Mouse (Mus musculus): Measurements from ENCODE around the gene Ptch2.

The Ptch2 gene

DNA sequence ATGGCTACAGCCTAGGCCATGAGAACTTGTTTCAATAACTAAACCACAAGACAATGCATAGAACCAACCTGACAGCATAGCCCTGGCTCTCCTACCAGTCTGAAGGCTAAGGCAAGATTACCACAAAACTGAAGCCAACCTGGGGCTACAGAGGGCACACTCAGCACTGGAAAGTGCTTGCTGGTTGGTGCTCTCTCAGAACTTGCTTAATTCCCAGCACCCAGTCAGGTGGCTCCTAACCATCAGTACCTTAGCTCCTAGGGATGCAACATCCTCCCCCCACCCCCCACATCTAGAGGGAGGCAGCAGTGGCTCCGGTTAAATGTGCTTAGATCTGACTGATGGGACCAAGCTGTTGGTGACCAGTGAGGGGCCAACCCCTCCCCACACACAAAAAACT, 55.5 kb downstream of the Ptch2 start:
- no peak for DNase-seq (ENCODE audit: low read depth, low spot score)

- no peak for DNase-seq (ENCODE audit: low read depth, low spot score)
Measured at GRCm38 (mm10) chr4:117152714-117153113, 56.8 kb downstream of the Ptch2 start.

DNA sequence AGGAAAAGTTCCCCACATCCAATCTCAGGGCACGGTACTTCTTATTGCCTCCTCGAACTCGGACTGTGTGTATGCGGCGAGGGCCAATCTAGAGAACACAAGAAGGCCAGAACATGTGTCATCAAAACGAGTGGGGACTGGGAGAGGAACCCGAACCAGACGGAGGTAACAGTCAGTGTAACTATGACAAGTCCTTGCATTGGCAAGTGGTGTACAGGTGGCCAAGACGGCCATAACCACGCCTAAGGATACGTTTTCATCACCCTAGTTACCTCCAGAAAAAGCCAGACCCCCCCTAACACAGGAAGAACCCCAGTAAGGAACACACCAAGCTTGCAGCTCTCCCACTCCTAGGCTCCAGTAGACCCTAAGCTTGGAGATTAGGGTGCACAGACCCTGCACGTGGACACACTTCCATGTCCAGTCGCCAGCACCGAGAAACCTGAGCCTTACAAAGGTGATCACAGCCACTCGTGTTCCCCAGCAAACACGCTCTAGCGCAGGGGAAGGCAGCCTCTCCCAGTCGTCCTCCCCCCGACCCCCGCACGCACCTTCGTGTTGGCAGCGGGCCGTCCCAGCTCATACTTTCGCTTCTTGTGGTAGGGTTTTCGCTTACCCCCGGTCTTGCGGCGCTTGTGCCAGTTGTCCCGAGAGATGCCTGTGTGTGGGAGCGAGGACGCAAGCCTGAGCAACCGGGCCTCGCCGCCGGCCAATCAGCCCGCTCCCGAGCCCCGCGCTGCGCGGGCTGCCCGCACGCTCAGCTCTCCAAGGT, 59.3 kb downstream of the Ptch2 start:
- no peak for DNase-seq (ENCODE audit: low read depth, low spot score)

DNA sequence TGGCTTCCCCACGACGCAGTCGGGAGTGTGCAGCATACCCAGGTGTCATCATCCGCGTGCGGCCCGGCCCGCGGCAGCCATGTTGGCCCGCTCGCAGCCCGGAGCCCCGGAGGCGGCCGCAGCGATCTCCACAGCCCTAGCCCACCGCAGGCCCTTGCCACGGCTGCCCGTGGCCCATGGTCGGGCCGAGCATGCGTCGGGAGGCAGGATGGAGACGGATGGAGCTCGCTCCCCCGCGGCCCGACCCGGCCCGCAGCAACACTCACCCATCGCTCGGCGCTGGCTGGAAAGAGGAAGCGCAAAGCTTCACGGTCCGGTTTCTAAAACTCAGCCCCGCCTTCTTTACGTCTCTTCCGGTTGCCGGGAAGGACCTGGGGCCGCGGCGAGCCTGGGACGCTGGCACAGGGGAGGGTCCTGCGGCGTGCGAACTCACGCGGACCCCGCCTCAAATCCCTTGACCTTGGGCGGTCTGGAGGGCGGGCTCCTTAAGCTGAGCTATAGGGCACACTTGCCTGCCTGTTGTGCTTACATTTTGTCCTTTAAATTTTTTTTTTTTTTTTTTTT, 60.0 kb downstream of the Ptch2 start, which contains the start of gene Rps8:
TSS of gene Rps8 (minus strand) at position 452 of the 564 bp plus-strand sequence.
- peak; percentile 88 for DNase-seq (ENCODE audit: low read depth, low spot score)

- no peak for DNase-seq (ENCODE audit: low read depth, low spot score)
Measured at GRCm38 (mm10) chr4:117156372-117156771, 60.5 kb downstream of the Ptch2 start.

DNA sequence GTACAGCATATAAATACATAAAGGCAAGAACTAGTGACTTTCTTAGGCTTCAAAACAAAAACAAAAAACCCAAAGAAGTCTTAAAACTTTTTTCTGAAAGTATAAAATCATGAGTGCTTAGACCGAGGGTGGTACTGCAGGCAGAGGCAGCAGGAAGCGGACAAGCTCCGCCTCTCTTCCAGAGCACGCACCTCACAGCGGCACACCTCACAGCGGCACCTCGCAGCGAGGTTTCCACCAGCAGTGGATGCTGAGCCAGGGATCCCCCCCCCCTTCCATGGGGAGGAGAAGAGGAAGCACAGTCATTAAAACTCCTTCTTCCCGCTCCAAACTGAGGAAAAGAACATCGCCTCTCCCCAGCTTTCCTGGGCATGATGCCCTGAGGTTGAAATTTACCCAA, 63.8 kb downstream of the Ptch2 start:
- no peak for DNase-seq (ENCODE audit: low read depth, low spot score)

- no peak for DNase-seq (ENCODE audit: low read depth, low spot score)
Measured at GRCm38 (mm10) chr4:117161183-117161582, 65.3 kb downstream of the Ptch2 start.

Data from forelimb bud, embryonic 11.5 days (tissue).